Comparison of ENCODE assay signal across 7 mouse cellular contexts in genomic region chr11:120227571-120228051, GRCm38 (mm10). TPM values are rescaled to one million over a fixed set of nuclear protein-coding genes. Genes with fewer than 3 reads are reported as not detected.
DNase-seq lines count a peak whose midpoint lies in the region; ATAC-seq and TF ChIP-seq lines count a peak whose summit lies in the region.

No protein-coding gene starts in this region.

- no peak for ATAC-seq in lung, embryonic 15.5 days (ENCODE audit: borderline replicate concordance, extremely low read depth, low FRiP score, low TSS enrichment)
- no peak for ATAC-seq in forebrain, postnatal 0 days
- no peak for ATAC-seq in intestine, embryonic 14.5 days (replicated peaks; ENCODE audit: low FRiP score, low TSS enrichment, low read depth)
- no peak for ATAC-seq in midbrain, embryonic 15.5 days (replicated peaks)

- H3K9ac ChIP-seq in lung, embryonic 15.5 days: 0 out of 2 replicates have a peak overlapping the region, but pooled peaks have one; percentile 7
- H3K9ac ChIP-seq in forebrain, postnatal 0 days: 0 out of 2 replicates have a peak overlapping the region, but pooled peaks have one; percentile 3
- H3K9ac ChIP-seq in intestine, embryonic 14.5 days (ENCODE audit: low read length): 0 out of 2 replicates have a peak overlapping the region, but pooled peaks have one; percentile 1
- no peak overlapping the region for H3K9ac ChIP-seq in midbrain, embryonic 15.5 days

- no peak for DNase-seq in lung, postnatal 10 days
- no peak for DNase-seq in forebrain, postnatal 0 days
- peak; percentile 65 for DNase-seq in intestine, embryonic 14.5 days (ENCODE audit: low spot score)
- DNase-seq in frontal cortex, postnatal 25 days (ENCODE audit: low spot score in 2 of 2): no peak
- DNase-seq in ovary, postnatal 36 days (ENCODE audit: low spot score): no peak

- peak overlapping the region; percentile 81 for H3K4me2 ChIP-seq in lung, embryonic 15.5 days
- H3K4me2 ChIP-seq in forebrain, postnatal 0 days (ENCODE audit: low read depth): no peak overlapping the region
- H3K4me2 ChIP-seq in intestine, embryonic 14.5 days (ENCODE audit: low read length): peak overlapping the region; percentile 99
- peak overlapping the region; percentile 86 for H3K4me2 ChIP-seq in midbrain, embryonic 15.5 days

- peak overlapping the region; percentile 92 for H3K27ac ChIP-seq in lung, embryonic 15.5 days
- H3K27ac ChIP-seq in forebrain, postnatal 0 days (ENCODE audit: low read depth, low read length): 0 out of 2 replicates have a peak overlapping the region, but pooled peaks have one; percentile 22
- peak overlapping the region; percentile 93 for H3K27ac ChIP-seq in intestine, embryonic 14.5 days (ENCODE audit: low read depth)
- H3K27ac ChIP-seq in midbrain, embryonic 15.5 days: peak overlapping the region; percentile 31; the same call in 1 of the 2 replicates

- WGBS in lung, embryonic 15.5 days: 27% methylated on average over 8 of the region's 8 CpGs
- 47% methylated on average over 8 of the region's 8 CpGs for WGBS in forebrain, postnatal 0 days
- 18% methylated on average over 8 of the region's 8 CpGs for WGBS in intestine, embryonic 14.5 days
- 18% methylated on average over 8 of the region's 8 CpGs for WGBS in midbrain, embryonic 15.5 days

- H3K36me3 ChIP-seq in lung, embryonic 15.5 days: no peaks in the 10 kb centered on the region
- H3K36me3 ChIP-seq in forebrain, postnatal 0 days (ENCODE audit: insufficient read depth): no peaks in the 10 kb centered on the region
- H3K36me3 ChIP-seq in intestine, embryonic 14.5 days (ENCODE audit: control insufficient read depth, insufficient read depth, low read length): no peaks in the 10 kb centered on the region
- H3K36me3 ChIP-seq in midbrain, embryonic 15.5 days (replicated peaks): no peaks in the 10 kb centered on the region

- no peak overlapping the region for H3K4me3 ChIP-seq in lung, embryonic 15.5 days
- no peak overlapping the region for H3K4me3 ChIP-seq in forebrain, postnatal 0 days (ENCODE audit: low read depth, low read length)
- no peak overlapping the region for H3K4me3 ChIP-seq in intestine, embryonic 14.5 days (ENCODE audit: low read depth, low read length)
- H3K4me3 ChIP-seq in midbrain, embryonic 15.5 days: 0 out of 2 replicates have a peak overlapping the region, but pooled peaks have one; percentile 92

- no peaks in the 10 kb centered on the region for H3K9me3 ChIP-seq in lung, embryonic 15.5 days
- no peaks in the 10 kb centered on the region for H3K9me3 ChIP-seq in forebrain, postnatal 0 days (ENCODE audit: low read length)
- H3K9me3 ChIP-seq in intestine, embryonic 14.5 days (ENCODE audit: control insufficient read depth, low read length): no peaks in the 10 kb centered on the region
- no peaks in the 10 kb centered on the region for H3K9me3 ChIP-seq in midbrain, embryonic 15.5 days

- peaks cover 74% of the 10 kb centered on the region for H3K4me1 ChIP-seq in lung, embryonic 15.5 days
- H3K4me1 ChIP-seq in forebrain, postnatal 0 days (ENCODE audit: insufficient read depth): peaks cover 36% of the 10 kb centered on the region
- peaks cover 69% of the 10 kb centered on the region for H3K4me1 ChIP-seq in intestine, embryonic 14.5 days (replicated peaks; ENCODE audit: control insufficient read depth, insufficient read depth, low read length)
- peaks cover 76% of the 10 kb centered on the region for H3K4me1 ChIP-seq in midbrain, embryonic 15.5 days

- TF ChIP-seq CTCF in forebrain, postnatal 0 days (IDR thresholded peaks at IDR 0.05; ENCODE audit: low read depth): no peak

- H3K27me3 ChIP-seq in lung, embryonic 15.5 days: no peaks in the 10 kb centered on the region
- H3K27me3 ChIP-seq in forebrain, postnatal 0 days (ENCODE audit: insufficient read depth, low read length): no peaks in the 10 kb centered on the region
- H3K27me3 ChIP-seq in intestine, embryonic 14.5 days (replicated peaks; ENCODE audit: control insufficient read depth, insufficient read depth, low read length): no peaks in the 10 kb centered on the region
- H3K27me3 ChIP-seq in midbrain, embryonic 15.5 days (replicated peaks): no peaks in the 10 kb centered on the region

RNA-seq across cellular contexts. Expression of gene Bahcc1, which starts 5.1 kb away (rescaled TPM):
- polyA plus RNA-seq in lung, embryonic 15.5 days (2015; fragmentation: Nextera tagmentation; extraction: Ambion mirVana): 8.7 and 9.2 TPM in 2 replicates
- 19.3 and 26.5 TPM in 2 replicates for total RNA-seq in forebrain, postnatal 0 days (2014; rRNA removed)
- 3.9 and 6.5 TPM in 2 replicates for polyA plus RNA-seq in forebrain, postnatal 0 days (2015; fragmentation: Nextera tagmentation; extraction: Ambion mirVana)
- polyA plus RNA-seq in intestine, embryonic 14.5 days (2014; fragmentation: Nextera tagmentation; extraction: Ambion mirVana): 12.1 and 12.7 TPM in 2 replicates
- 16.2 and 16.7 TPM in 2 replicates for polyA plus RNA-seq in midbrain, embryonic 15.5 days (2015; fragmentation: Nextera tagmentation; extraction: Ambion mirVana)

Comparison
In these comparisons a context has a peak if more than half of its experiments do, and no peak if none do; other contexts are left out.
1. H3K27ac ChIP-seq: peak in every context shown above with its lines; median percentile 93 in intestine, embryonic 14.5 days; 92 in lung, embryonic 15.5 days; 31 in midbrain, embryonic 15.5 days; 22 in forebrain, postnatal 0 days.